Mouse (Mus musculus): Measurements from ENCODE around the gene Pxdc1.

DNA sequence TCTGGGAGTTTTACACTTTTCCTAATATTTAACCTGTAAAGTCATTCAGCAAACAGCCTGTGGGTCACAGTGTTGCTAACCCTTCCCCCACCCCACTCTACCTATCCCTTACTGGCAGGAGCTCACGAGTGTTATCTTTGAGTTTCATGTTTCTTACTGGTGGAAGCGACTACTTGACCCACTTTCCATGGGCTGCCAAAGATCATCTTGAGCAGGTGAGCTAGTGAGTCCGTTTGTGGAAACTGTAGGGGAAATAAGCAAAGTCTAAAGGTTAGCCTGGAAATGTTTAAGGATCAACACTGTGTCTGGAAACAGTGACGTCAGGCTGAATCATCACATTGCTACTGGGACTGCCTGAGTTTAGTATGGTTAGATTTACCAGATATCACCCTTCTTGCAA lies 6.2 kb upstream of the Pxdc1 start:
- TF ChIP-seq CTCF (IDR thresholded peaks at IDR 0.05; ENCODE audit: borderline replicate concordance, insufficient read depth, low read length) = no peak
- no peak for TF ChIP-seq POLR2A (IDR thresholded peaks at IDR 0.05; ENCODE audit: low read depth, low read length)

All from embryonic fibroblast, embryonic 13.5 days (primary cell).